Comparison of ENCODE assay signal across 8 mouse cellular contexts in genomic region chr4:135433086-135433442, GRCm38 (mm10). TPM values are rescaled to one million over a fixed set of nuclear protein-coding genes. Genes with fewer than 3 reads are reported as not detected.
DNase-seq lines count a peak whose midpoint lies in the region; ATAC-seq lines count a peak whose summit lies in the region.

No protein-coding gene starts in this region.

- peak overlapping the region; percentile 88 for H3K27ac ChIP-seq in midbrain, embryonic 10.5 days (replicated peaks)

- no peaks in the 10 kb centered on the region for H3K27me3 ChIP-seq in megakaryocyte, embryonic 14.5 days (replicated peaks)
- H3K27me3 ChIP-seq in midbrain, embryonic 10.5 days (ENCODE audit: low read depth, poor library complexity, severe bottlenecking) = peaks cover 23% of the 10 kb centered on the region

- peaks cover 87% of the 10 kb centered on the region for H3K4me1 ChIP-seq in megakaryocyte, embryonic 14.5 days
- peaks cover 22% of the 10 kb centered on the region for H3K4me1 ChIP-seq in midbrain, embryonic 10.5 days

- WGBS in midbrain, embryonic 10.5 days = 7% methylated on average over 10 of the region's 10 CpGs

- peak overlapping the region; percentile 96 for H3K4me3 ChIP-seq in megakaryocyte, embryonic 14.5 days (replicated peaks)
- peak overlapping the region; percentile 79 for H3K4me3 ChIP-seq in midbrain, embryonic 10.5 days

- ATAC-seq in megakaryocyte, adult 5-6 weeks (ENCODE audit: poor library complexity, severe bottlenecking) = no peak

- no peaks in the 10 kb centered on the region for H3K9me3 ChIP-seq in megakaryocyte, embryonic 14.5 days
- no peaks in the 10 kb centered on the region for H3K9me3 ChIP-seq in midbrain, embryonic 10.5 days (replicated peaks)

- peaks cover 17% of the 10 kb centered on the region for H3K36me3 ChIP-seq in megakaryocyte, embryonic 14.5 days (replicated peaks; ENCODE audit: low read length)
- H3K36me3 ChIP-seq in midbrain, embryonic 10.5 days = no peaks in the 10 kb centered on the region

- peak; percentile 24 for DNase-seq in adrenal gland, postnatal 14 days
- DNase-seq in adrenal gland, adult (ENCODE audit: inconsistent age in 2 of 2, low spot score in 1 of 2) = no peak
- DNase-seq in heart, postnatal 4 days = peak; percentile 17
- DNase-seq in midbrain, embryonic 10.5 days (ENCODE audit: low spot score) = no peak
- DNase-seq in urinary bladder, adult 2 months (ENCODE audit: low spot score) = no peak
- DNase-seq in adrenal gland, postnatal 10 days = no peak

RNA-seq across cellular contexts. Expression of gene Rcan3, which starts 0.6 kb away (rescaled TPM):
- 15.8 and 16.4 TPM in 2 replicates for total RNA-seq in adrenal gland, postnatal 14 days (2021)
- polyA plus RNA-seq in megakaryocyte, embryonic 14.5 days (2012; ENCODE audit: insufficient read depth, low replicate concordance) = 1.6 and 17.7 TPM in 2 replicates
- 11.8 and 12.0 TPM in 2 replicates for total RNA-seq in megakaryocyte, adult 5-6 weeks (2015)
- total RNA-seq in megakaryocyte, adult 5-6 weeks (2017) = 9.8 and 10.6 TPM in 2 replicates
- 10 to 100 TPM; 18.6 to 19.6 TPM for total RNA-seq in heart, postnatal 4 days (2021)
- 9.4 and 10.3 TPM in 2 replicates for polyA plus RNA-seq in midbrain, embryonic 10.5 days (2016; fragmentation: Nextera tagmentation; extraction: Ambion mirVana)
- polyA plus RNA-seq in urinary bladder, adult 2 months (2012; rRNA removed) = 18.7 and 20.4 TPM in 2 replicates
- 10 to 100 TPM; 18.0 to 23.0 TPM for total RNA-seq in adrenal gland, postnatal 10 days (2021)

RNA-seq across cellular contexts. Expression of gene Ncmap, which starts 35.0 kb away (rescaled TPM):
- 1.2 TPM in 1 of 2 replicates, not detected in the other for total RNA-seq in adrenal gland, postnatal 14 days (2021)
- polyA plus RNA-seq in megakaryocyte, embryonic 14.5 days (2012; ENCODE audit: insufficient read depth, low replicate concordance) = 2.2 TPM in 1 of 2 replicates, not detected in the other
- not detected in 2 replicates for total RNA-seq in megakaryocyte, adult 5-6 weeks (2015)
- total RNA-seq in megakaryocyte, adult 5-6 weeks (2017) = not detected in 2 replicates
- total RNA-seq in heart, postnatal 4 days (2021) = under 1 TPM; 0.62 to 0.77 TPM
- 0.36 and 0.57 TPM in 2 replicates for polyA plus RNA-seq in midbrain, embryonic 10.5 days (2016; fragmentation: Nextera tagmentation; extraction: Ambion mirVana)
- 9.9 and 10.4 TPM in 2 replicates for polyA plus RNA-seq in urinary bladder, adult 2 months (2012; rRNA removed)
- total RNA-seq in adrenal gland, postnatal 10 days (2021) = under 1 TPM; 0.63 to 0.73 TPM

Comparison
In these comparisons a context has a peak if more than half of its experiments do, and no peak if none do; other contexts are left out.
1. DNase-seq: peak in adrenal gland, postnatal 14 days (single experiment) and heart, postnatal 4 days (single experiment); none in adrenal gland, adult (0 of 2), midbrain, embryonic 10.5 days (single experiment), urinary bladder, adult 2 months (single experiment) and adrenal gland, postnatal 10 days (single experiment).